Mouse (Mus musculus) hindbrain, embryonic 15.5 days (tissue): ENCODE measurements around the gene Phactr2. TPM values are rescaled to one million over a fixed set of nuclear protein-coding genes. Genes with fewer than 3 reads are reported as not detected.

Source experiments
- ATAC-seq: fragments of 200-750 bp; cut with Nextera tagmentation; 2 replicates; pipeline ENCODE4 v1.8.0; 2017; ENCODE audit warnings: low read depth, moderate number of reproducible peaks, moderate TSS enrichment; ENCODE audit not compliant: low FRiP score
- H3K27ac ChIP-seq: fragments of 300-500 bp; sonication (generic); replicated peaks from 2 replicates; pipeline ENCODE4 v1.5.1; 2015; ENCODE audit warnings: mild to moderate bottlenecking, inconsistent platforms
- H3K27me3 ChIP-seq: fragments of 300-500 bp; sonication (generic); 2 replicates; pipeline ENCODE4 v1.6.1; 2015; ENCODE audit warnings: control low read depth, inconsistent platforms
- H3K36me3 ChIP-seq: fragments of 300-500 bp; sonication (generic); 2 replicates; pipeline ENCODE4 v1.6.1; 2015; ENCODE audit warnings: control low read depth, inconsistent platforms
- H3K4me1 ChIP-seq: fragments of 300-500 bp; sonication (generic); replicated peaks from 2 replicates; pipeline ENCODE4 v1.6.1; 2015; ENCODE audit warnings: control low read depth, inconsistent platforms
- H3K4me2 ChIP-seq: fragments of 300-500 bp; sonication (generic); 2 replicates; pipeline ENCODE4 v1.6.1; 2015; ENCODE audit warnings: moderate library complexity, mild to moderate bottlenecking, inconsistent platforms
- H3K4me3 ChIP-seq: fragments of 300-500 bp; sonication (generic); 2 replicates; pipeline ENCODE4 v1.5.1; 2015; ENCODE audit warnings: mild to moderate bottlenecking, inconsistent platforms
- H3K9ac ChIP-seq: fragments of 300-500 bp; sonication (generic); 2 replicates; pipeline ENCODE4 v1.6.1; 2015; ENCODE audit warnings: inconsistent platforms
- H3K9me3 ChIP-seq: fragments of 300-500 bp; sonication (generic); 2 replicates; pipeline ENCODE4 v1.6.1; 2016; ENCODE audit warnings: control low read depth, inconsistent platforms
- WGBS: fragments of 180-500 bp; shearing (Covaris S2); methylation state at CpG from one replicate; pipeline ENCODE4 v1.1.7; 2015; 5-methylcytosine and 5-hydroxymethylcytosine counted together
- polyA plus RNA-seq: library from polyadenylated mRNA; unstranded; fragments of >200 nt; fragmentation: Nextera tagmentation; extraction: Ambion mirVana; gene quantifications from 2 replicates; pipeline ENCODE4 v1.2.1, GENCODE M21; 2015

The Phactr2 gene
- polyA plus RNA-seq, 1 experiment from 2014 or later = 7.7 TPM

DNA sequence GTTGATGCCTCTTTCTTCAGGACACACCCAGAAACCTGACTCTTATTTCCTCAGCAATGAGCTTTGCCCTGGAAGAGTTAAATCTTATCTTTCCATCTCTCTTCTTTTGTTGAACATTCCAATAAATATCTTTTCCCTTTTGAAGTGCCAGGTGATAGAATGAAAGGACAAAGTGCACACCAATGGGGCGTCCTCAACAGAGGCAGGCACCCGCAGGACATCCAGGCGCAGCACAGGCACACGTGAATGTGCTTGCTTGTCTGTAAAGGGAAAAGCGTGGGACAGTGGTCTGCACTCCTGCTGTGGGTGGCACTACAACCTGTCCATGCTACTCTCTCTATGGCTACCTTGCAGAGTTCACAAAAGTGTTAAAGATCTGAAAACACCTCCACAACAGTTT lies 284.3 kb downstream of the Phactr2 start:
- H3K9me3 ChIP-seq = no peaks in the 10 kb centered on the region
- peaks cover 7% of the 10 kb centered on the region for H3K4me1 ChIP-seq
- no peak overlapping the region for H3K27ac ChIP-seq
- peaks cover 29% of the 10 kb centered on the region for H3K36me3 ChIP-seq
- no peaks in the 10 kb centered on the region for H3K27me3 ChIP-seq
- no peak overlapping the region for H3K4me3 ChIP-seq
- no peak overlapping the region for H3K9ac ChIP-seq
- no peak for ATAC-seq
- no peak overlapping the region for H3K4me2 ChIP-seq
- WGBS = 90% methylated on average over 5 of the region's 5 CpGs

DNA sequence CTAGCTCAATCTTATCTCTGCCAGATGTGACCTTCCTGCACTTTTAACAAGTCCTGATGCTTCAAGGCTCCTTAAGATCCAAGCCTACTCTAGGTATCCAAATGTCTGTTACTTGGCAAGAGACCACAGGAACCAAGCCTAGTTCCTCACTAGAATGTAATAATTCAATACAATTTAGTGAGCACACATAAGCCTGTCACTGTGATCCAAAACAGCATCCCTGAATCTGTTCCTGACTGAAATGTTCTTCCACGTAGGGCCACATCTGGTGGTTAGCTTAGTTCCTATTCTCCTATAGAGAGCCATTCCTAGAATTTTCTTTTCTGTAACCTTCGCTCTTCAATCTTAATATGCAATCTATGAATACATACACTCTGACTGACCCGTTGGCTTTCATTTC lies 287.5 kb downstream of the Phactr2 start:
- H3K27me3 ChIP-seq = no peaks in the 10 kb centered on the region
- whole genome bisulfite sequencing = 94% methylated on average over 3 of the region's 3 CpGs
- H3K4me1 ChIP-seq = no peaks in the 10 kb centered on the region
- ATAC-seq = no peak
- no peak overlapping the region for H3K9ac ChIP-seq
- no peak overlapping the region for H3K4me2 ChIP-seq
- H3K9me3 ChIP-seq = no peaks in the 10 kb centered on the region
- peaks cover 42% of the 10 kb centered on the region for H3K36me3 ChIP-seq
- no peak overlapping the region for H3K4me3 ChIP-seq
- no peak overlapping the region for H3K27ac ChIP-seq

DNA sequence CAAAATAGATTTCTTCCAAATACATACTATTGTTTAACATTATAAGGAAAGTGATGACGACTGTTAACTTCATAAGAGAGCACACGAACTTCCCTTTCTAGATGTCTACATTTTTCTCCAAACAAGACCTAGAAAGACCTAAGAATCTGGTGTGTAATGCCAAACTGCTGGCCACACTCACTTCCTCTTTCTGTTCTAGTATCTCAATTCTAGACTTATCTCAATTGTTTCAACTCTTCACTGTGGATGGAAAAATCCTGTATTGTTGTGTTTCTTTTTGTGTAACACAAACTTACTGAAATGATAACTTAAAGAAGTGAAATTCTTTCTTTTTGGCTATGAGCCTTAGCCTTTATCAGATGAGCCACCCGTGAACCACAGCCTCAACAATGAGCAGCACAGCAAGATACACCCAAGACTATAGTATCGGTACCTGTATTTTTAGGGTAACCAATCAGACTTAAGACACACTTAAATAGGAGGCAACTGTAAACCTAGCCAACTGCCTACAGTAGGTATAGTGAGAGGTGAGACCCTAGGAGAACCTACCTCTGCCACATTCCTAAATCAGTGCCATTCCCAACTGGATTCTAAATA lies 289.9 kb downstream of the Phactr2 start:
- 95% methylated on average over 4 of the region's 4 CpGs for WGBS
- no peak overlapping the region for H3K4me2 ChIP-seq
- H3K27me3 ChIP-seq = no peaks in the 10 kb centered on the region
- no peaks in the 10 kb centered on the region for H3K9me3 ChIP-seq
- H3K4me3 ChIP-seq = no peak overlapping the region
- no peak overlapping the region for H3K9ac ChIP-seq
- no peak overlapping the region for H3K27ac ChIP-seq
- peaks cover 62% of the 10 kb centered on the region for H3K36me3 ChIP-seq
- no peaks in the 10 kb centered on the region for H3K4me1 ChIP-seq
- ATAC-seq = no peak

DNA sequence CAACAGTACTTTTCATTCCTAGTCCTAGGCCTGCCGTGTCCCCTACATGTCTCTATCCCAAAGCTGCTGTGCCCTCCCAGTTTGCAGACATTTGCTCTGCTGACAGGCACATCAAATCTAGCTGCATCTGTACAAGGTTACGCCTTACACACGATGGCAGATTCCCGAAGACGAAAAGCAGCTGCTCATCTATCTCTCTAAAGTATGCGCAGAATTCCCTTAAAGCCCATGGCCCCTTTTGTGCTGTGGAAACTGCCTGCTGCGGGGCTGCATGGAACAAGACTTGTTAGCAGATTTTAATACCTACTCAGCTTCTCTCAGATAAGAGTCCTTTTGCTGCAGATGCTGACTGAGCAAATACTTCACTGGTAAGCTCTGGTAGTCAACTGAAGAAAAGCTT lies 294.0 kb downstream of the Phactr2 start:
- no peak overlapping the region for H3K27ac ChIP-seq
- H3K36me3 ChIP-seq = peaks cover 64% of the 10 kb centered on the region
- H3K4me2 ChIP-seq = no peak overlapping the region
- H3K4me3 ChIP-seq = no peak overlapping the region
- no peaks in the 10 kb centered on the region for H3K27me3 ChIP-seq
- 89% methylated on average over 7 of the region's 7 CpGs for WGBS
- H3K9me3 ChIP-seq = no peaks in the 10 kb centered on the region
- H3K4me1 ChIP-seq = no peaks in the 10 kb centered on the region
- no peak for ATAC-seq
- no peak overlapping the region for H3K9ac ChIP-seq

DNA sequence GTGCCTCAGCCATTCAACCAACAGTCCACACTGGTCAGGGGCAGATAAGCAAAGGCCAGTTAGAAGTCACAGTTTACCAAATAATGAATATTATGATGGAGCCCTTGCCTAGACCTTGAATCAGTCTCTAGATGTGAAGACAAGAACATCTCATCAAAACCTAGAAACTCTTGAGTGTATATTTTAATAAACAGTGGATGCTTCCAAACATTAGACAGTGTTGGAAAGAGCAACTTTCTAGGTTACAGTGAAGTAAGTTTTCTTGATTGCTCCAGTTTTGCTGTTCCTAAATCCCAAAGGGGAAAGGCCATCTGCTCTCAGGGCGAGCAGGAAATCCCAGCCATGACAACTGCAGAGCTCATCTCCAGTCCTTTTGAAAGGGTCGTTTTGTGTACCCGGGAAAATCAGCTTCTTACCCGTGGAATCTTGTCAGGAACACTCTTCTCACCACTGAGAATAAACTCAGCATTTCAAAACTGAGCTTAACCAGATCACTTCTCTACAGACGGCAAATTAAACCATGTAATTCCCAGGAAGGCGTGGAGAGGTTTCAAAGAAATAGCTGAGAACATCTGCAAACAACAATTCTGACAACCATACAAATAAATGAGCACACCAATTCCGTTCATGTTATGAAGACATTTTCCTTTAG lies 296.1 kb downstream of the Phactr2 start, which contains the start of gene Zc2hc1b:
Zc2hc1b (minus strand) TSS at position 51 of the 652 bp plus-strand sequence.
- no peak within 1 kb of the TSS for H3K4me2 ChIP-seq
- H3K4me1 ChIP-seq = no peaks in the 10 kb centered on the region
- no peak within 1 kb of the TSS for H3K4me3 ChIP-seq
- WGBS = 57% methylated on average over 7 of the region's 7 CpGs
- H3K9me3 ChIP-seq = no peaks in the 10 kb centered on the region
- H3K27ac ChIP-seq = no peak within 1 kb of the TSS
- no peak for ATAC-seq
- H3K27me3 ChIP-seq = no peaks in the 10 kb centered on the region
- H3K9ac ChIP-seq = no peak within 1 kb of the TSS
- peaks cover 58% of the 10 kb centered on the region for H3K36me3 ChIP-seq

DNA sequence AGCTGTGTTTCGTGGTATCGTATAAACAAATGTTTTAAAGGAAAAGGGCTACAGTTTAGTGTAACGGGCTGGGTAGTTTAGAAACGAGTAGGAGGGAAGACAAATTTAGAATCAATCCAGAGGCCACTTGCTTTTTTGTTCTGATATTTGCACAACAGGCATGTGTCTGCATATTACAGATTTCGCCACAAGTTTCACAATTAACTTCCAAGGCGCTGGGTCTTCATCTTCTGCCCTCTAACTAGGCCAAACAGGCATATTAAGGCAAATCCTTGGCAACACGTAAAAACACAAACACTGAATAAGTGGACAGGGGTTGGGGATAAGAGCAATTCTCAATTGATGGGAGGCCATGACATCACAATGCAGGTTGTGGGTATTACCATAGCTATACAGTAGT lies 298.3 kb downstream of the Phactr2 start:
- no peaks in the 10 kb centered on the region for H3K9me3 ChIP-seq
- peaks cover 41% of the 10 kb centered on the region for H3K36me3 ChIP-seq
- H3K4me2 ChIP-seq = no peak overlapping the region
- no peak overlapping the region for H3K27ac ChIP-seq
- H3K9ac ChIP-seq = no peak overlapping the region
- WGBS = 93% methylated on average over 7 of the region's 7 CpGs
- ATAC-seq = no peak
- no peaks in the 10 kb centered on the region for H3K27me3 ChIP-seq
- H3K4me3 ChIP-seq = no peak overlapping the region
- peaks cover 10% of the 10 kb centered on the region for H3K4me1 ChIP-seq

DNA sequence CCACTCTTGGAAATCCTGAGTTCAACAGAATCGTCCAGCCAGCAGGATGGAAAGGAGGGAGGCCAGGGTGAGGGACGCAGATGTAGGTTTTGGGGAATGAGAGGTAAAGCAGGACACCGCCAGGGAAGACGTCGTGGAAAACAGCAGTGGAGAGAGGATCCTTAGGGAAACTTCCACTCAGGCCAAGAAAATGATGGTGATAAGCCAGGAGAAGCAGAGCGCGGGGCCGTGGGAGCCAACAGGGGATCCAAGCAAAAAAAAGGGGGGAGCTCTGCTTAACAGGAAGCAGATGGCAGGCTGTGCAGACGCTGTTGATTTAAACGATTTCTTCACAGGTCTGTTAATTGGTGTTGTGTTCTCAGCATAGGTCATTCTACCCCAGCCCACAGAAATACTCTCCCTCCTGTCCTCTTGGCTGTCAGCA lies 301.4 kb downstream of the Phactr2 start:
- H3K4me1 ChIP-seq = peaks cover 11% of the 10 kb centered on the region
- no peak overlapping the region for H3K9ac ChIP-seq
- WGBS = 59% methylated on average over 10 of the region's 10 CpGs
- no peak overlapping the region for H3K27ac ChIP-seq
- no peaks in the 10 kb centered on the region for H3K27me3 ChIP-seq
- no peak overlapping the region for H3K4me3 ChIP-seq
- H3K9me3 ChIP-seq = no peaks in the 10 kb centered on the region
- 0 out of 2 replicates have a peak, but pooled peaks have one; percentile 52 for ATAC-seq
- H3K36me3 ChIP-seq = peaks cover 12% of the 10 kb centered on the region
- no peak overlapping the region for H3K4me2 ChIP-seq

DNA sequence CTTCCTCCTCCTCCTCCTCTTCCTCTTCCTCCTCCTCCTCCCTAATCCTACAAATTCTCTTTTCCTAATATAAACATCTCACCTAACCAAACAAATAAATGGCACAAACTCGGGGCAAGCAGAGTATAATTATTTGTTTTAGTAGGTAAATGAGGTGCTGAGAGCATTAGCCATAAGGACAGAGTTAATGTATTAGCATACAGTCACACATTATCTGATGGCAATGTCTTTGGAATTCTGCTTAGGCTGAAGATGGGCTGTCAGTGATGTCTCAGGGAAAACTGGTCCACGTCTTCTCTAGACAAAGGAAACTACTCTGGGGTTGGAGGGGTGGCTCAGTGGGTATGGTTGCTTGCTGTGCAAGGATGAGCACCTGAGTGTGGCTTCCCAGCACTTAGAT lies 302.8 kb downstream of the Phactr2 start:
- no peaks in the 10 kb centered on the region for H3K27me3 ChIP-seq
- peak overlapping the region; percentile 18; the same call in 1 of the 2 replicates for H3K27ac ChIP-seq
- 64% methylated on average over 2 of the region's 2 CpGs for WGBS
- H3K4me2 ChIP-seq = no peak overlapping the region
- H3K9me3 ChIP-seq = no peaks in the 10 kb centered on the region
- no peak overlapping the region for H3K9ac ChIP-seq
- peak; percentile 27; the same call in 1 of the 2 replicates for ATAC-seq
- peaks cover 4% of the 10 kb centered on the region; the same call in 1 of the 2 replicates for H3K36me3 ChIP-seq
- H3K4me3 ChIP-seq = no peak overlapping the region
- peaks cover 11% of the 10 kb centered on the region for H3K4me1 ChIP-seq

DNA sequence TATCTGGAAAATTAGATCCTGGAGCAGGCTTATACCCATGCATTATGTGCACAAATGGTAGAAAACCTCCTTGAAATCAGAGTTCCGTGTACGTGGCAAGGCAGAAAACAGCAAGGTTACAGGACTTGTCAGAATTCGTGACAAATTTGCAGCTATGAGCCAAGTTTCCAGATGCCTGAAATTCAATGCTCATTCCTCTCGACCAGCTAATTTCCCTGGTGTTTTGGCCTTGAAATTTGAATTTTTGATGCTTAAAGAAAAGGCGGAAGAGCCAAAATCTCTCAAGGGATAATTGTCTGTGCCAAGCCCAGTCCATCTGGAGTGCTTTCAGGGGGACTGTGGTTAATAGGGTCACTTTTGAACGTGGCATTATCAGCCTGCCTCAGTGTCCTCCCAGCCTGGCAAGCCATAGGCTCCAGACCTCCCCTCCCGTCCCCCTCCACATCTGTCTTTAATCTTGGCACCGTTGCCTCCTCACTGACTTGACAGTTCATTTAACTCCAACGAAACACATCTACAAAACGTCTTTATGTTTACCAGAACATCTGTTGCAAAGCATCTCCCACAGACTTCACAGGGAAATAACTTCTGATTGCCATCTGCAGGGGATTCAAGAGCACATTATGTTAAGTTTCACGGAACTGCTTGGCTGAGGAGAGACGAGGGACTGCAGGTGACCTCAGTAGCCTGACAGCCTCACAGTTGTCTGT lies 303.3 kb downstream of the Phactr2 start:
- 38% methylated on average over 12 of the region's 12 CpGs for WGBS
- no peaks in the 10 kb centered on the region for H3K36me3 ChIP-seq
- H3K9ac ChIP-seq = no peak overlapping the region
- H3K4me3 ChIP-seq = no peak overlapping the region
- no peaks in the 10 kb centered on the region for H3K9me3 ChIP-seq
- H3K27ac ChIP-seq = peak overlapping the region; percentile 18; the same call in 1 of the 2 replicates
- peak; percentile 86 for ATAC-seq
- H3K4me1 ChIP-seq = peaks cover 11% of the 10 kb centered on the region
- H3K4me2 ChIP-seq = no peak overlapping the region
- H3K27me3 ChIP-seq = no peaks in the 10 kb centered on the region

DNA sequence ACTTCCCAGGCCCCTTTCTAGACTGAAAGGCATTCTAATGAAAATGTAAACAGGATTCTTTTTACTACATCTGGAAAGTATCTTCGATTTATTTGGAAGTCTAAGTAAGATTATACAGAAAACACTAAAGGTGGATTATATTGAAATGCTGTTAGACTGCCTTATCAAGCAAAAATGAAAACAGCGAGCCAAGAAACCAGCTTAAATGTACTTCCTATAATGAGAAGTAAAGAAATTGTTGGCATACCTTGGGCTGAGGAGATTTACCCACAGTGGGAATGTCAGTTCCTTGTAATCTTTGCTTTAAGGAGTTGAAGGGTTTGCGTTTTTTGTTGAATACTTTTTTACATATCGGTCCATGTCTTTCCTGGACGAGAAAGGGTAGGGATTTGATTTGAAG lies 305.8 kb downstream of the Phactr2 start:
- no peak for ATAC-seq
- Histone ChIP-seq H3K4me3 (no peak overlapping the region), H3K27ac (no peak overlapping the region), H3K4me1 (peaks cover 11% of the 10 kb centered on the region), H3K9ac (no peak overlapping the region), H3K9me3 (no peaks in the 10 kb centered on the region), H3K27me3 (no peaks in the 10 kb centered on the region), H3K36me3 (no peaks in the 10 kb centered on the region), H3K4me2 (no peak overlapping the region)
- WGBS = 90% methylated on average over 5 of the region's 5 CpGs

DNA sequence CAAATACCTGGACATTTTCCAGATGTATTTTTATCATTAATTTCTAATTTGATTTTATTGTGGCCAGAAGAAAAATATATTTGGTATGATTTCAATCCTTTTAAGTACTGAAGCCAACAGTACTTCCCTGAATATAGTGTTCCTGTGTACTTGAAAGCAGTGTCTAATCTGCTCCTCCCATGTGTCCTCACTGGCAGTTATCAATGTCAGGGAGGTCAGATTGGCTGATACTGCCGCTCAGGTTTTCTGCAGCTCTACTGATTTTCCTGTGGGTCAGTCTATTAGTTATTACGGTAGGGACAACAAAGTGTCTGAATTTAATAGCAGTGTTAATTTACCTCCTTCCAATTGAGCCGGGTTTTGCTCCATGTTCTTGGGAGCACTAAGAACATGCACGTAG lies 312.2 kb downstream of the Phactr2 start:
- Histone ChIP-seq H3K9me3 (no peaks in the 10 kb centered on the region), H3K36me3 (no peaks in the 10 kb centered on the region), H3K9ac (no peak overlapping the region), H3K4me3 (no peak overlapping the region), H3K27me3 (no peaks in the 10 kb centered on the region), H3K4me1 (no peaks in the 10 kb centered on the region), H3K27ac (no peak overlapping the region), H3K4me2 (no peak overlapping the region)
- no peak for ATAC-seq
- WGBS = 89% methylated on average over 4 of the region's 4 CpGs

DNA sequence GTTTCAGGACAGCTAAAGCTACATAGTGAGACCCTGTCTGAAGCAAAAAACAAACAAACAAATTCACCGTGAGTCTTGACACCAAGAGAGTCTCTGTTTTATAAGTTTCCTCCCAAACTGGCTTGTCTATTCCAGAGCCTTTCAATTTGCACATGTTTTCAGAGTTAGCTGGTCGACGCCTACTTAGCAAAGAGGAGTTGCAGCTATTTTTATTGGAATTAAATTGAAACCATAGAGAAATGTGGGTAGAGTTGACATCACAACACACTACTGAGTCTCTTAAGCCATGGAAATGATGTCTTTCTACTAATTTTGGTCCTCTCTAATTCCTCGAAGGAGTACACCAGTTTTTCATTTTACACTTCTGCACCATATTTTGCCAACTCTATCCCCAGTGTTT lies 313.3 kb downstream of the Phactr2 start:
- Histone ChIP-seq H3K4me1 (no peaks in the 10 kb centered on the region), H3K27ac (no peak overlapping the region), H3K4me2 (no peak overlapping the region), H3K4me3 (no peak overlapping the region), H3K36me3 (no peaks in the 10 kb centered on the region), H3K27me3 (no peaks in the 10 kb centered on the region), H3K9ac (no peak overlapping the region), H3K9me3 (no peaks in the 10 kb centered on the region)
- ATAC-seq = no peak
- 92% methylated on average over 4 of the region's 4 CpGs for WGBS
